Mouse (Mus musculus): Measurements from ENCODE around the gene Eif4g2. TPM values are rescaled to one million over a fixed set of nuclear protein-coding genes. Genes with fewer than 3 reads are reported as not detected.
A peak's percentile ranks its signal among the peaks of the same experiment; 100 is the strongest.

Gene Eif4g2
- polyA plus RNA-seq, 1 experiment from 2014 or later = 833 TPM

DNA sequence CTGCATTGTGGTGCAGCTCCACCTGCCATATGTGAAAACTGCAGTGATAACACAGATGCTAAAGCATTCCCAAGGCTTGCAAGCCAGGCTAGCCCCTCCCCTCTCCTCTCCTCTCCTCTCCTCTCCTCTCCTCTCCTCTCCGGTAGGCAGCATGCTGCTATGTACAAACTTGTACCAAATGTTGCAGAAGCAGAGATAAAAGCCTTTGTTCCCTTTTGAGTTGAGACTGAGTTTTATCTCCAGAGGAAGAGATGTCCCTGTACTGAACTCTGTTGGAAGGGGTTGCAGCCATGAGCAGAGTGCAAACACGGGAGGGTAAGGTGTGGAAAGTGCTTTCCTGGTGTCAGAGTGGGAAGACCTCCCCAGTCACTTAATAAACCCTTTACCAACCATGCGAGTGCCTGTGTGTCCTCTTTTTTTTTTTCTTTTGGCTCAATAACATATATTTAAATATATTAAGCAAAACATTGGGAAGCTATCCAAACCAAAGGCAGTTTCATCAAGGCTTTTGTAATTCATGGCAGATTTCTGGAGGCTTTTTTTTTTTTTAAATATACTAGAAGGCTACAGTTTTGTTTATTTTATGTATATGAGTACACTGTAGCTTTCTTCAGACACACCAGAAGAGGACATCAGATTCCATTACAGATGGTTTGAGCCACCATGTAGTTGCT is 26.7 kb downstream of the Eif4g2 start:
- Histone ChIP-seq H3K27me3 (replicated peaks; ENCODE audit: control insufficient read depth, insufficient read depth, low read length) (no peaks in the 10 kb centered on the region), H3K9me3 (ENCODE audit: control insufficient read depth, low read length) (no peaks in the 10 kb centered on the region), H3K4me3 (ENCODE audit: low read depth, low read length) (no peak overlapping the region), H3K9ac (ENCODE audit: low read length) (no peak overlapping the region), H3K4me2 (ENCODE audit: low read length) (no peak overlapping the region), H3K36me3 (ENCODE audit: control insufficient read depth, insufficient read depth, low read length) (peaks cover 53% of the 10 kb centered on the region), H3K4me1 (replicated peaks; ENCODE audit: control insufficient read depth, insufficient read depth, low read length) (no peaks in the 10 kb centered on the region), H3K27ac (ENCODE audit: low read depth) (no peak overlapping the region)
- 81% methylated on average over 3 of the region's 3 CpGs for WGBS
- ATAC-seq (replicated peaks; ENCODE audit: low FRiP score, low TSS enrichment, low read depth) = no peak
- DNase-seq (ENCODE audit: low spot score) = no peak

- DNase-seq (ENCODE audit: low spot score) (no peak), ATAC-seq (replicated peaks; ENCODE audit: low FRiP score, low TSS enrichment, low read depth) (no peak)
- Histone ChIP-seq H3K9ac (ENCODE audit: low read length) (no peak overlapping the region), H3K4me1 (replicated peaks; ENCODE audit: control insufficient read depth, insufficient read depth, low read length) (no peaks in the 10 kb centered on the region), H3K9me3 (ENCODE audit: control insufficient read depth, low read length) (no peaks in the 10 kb centered on the region), H3K4me2 (ENCODE audit: low read length) (no peak overlapping the region), H3K27me3 (replicated peaks; ENCODE audit: control insufficient read depth, insufficient read depth, low read length) (no peaks in the 10 kb centered on the region), H3K36me3 (ENCODE audit: control insufficient read depth, insufficient read depth, low read length) (peaks cover 60% of the 10 kb centered on the region), H3K27ac (ENCODE audit: low read depth) (no peak overlapping the region), H3K4me3 (ENCODE audit: low read depth, low read length) (no peak overlapping the region)
- 90% methylated on average over 19 of the region's 19 CpGs for WGBS
These were observed 27.6 kb downstream of the Eif4g2 start for GRCm38 (mm10) chr7:111055221-111055620.

GRCm38 (mm10) chr7:111049652-111050421 is 33.0 kb downstream of the Eif4g2 start:
- WGBS = 62% methylated on average over 6 of the region's 6 CpGs
- H3K27me3 ChIP-seq (replicated peaks; ENCODE audit: control insufficient read depth, insufficient read depth, low read length) = no peaks in the 10 kb centered on the region
- H3K4me3 ChIP-seq (ENCODE audit: low read depth, low read length) = no peak overlapping the region
- no peaks in the 10 kb centered on the region for H3K4me1 ChIP-seq (replicated peaks; ENCODE audit: control insufficient read depth, insufficient read depth, low read length)
- H3K27ac ChIP-seq (ENCODE audit: low read depth) = no peak overlapping the region
- peak; percentile 73 for DNase-seq (ENCODE audit: low spot score)
- H3K36me3 ChIP-seq (ENCODE audit: control insufficient read depth, insufficient read depth, low read length) = peaks cover 86% of the 10 kb centered on the region
- no peak overlapping the region for H3K4me2 ChIP-seq (ENCODE audit: low read length)
- no peaks in the 10 kb centered on the region for H3K9me3 ChIP-seq (ENCODE audit: control insufficient read depth, low read length)
- ATAC-seq (replicated peaks; ENCODE audit: low FRiP score, low TSS enrichment, low read depth) = no peak; the same call in 1 of the 2 replicates
- no peak overlapping the region for H3K9ac ChIP-seq (ENCODE audit: low read length)

DNA sequence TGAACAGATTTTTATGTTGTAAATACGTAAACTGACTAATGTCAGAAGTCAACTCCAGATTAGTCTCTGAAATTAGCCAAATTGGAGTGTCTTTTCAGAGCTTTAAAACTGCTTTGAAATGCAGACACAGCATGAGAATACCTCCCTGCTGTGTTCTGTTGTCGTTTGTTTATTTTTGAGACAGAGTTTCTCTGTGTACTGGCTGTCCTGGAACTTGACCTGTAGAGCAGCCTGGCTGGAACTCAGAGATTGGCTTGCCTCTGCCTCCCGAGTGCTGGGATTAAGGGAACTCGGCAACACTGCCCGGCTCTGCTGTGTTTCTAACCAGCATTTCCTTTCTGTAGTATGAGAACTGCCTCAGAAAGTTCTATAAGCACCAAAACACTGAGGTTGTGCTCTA is 33.9 kb downstream of the Eif4g2 start:
- Histone ChIP-seq H3K4me1 (replicated peaks; ENCODE audit: control insufficient read depth, insufficient read depth, low read length) (no peaks in the 10 kb centered on the region), H3K9me3 (ENCODE audit: control insufficient read depth, low read length) (no peaks in the 10 kb centered on the region), H3K9ac (ENCODE audit: low read length) (no peak overlapping the region), H3K36me3 (ENCODE audit: control insufficient read depth, insufficient read depth, low read length) (peaks cover 86% of the 10 kb centered on the region), H3K4me3 (ENCODE audit: low read depth, low read length) (no peak overlapping the region), H3K4me2 (ENCODE audit: low read length) (no peak overlapping the region), H3K27ac (ENCODE audit: low read depth) (no peak overlapping the region), H3K27me3 (replicated peaks; ENCODE audit: control insufficient read depth, insufficient read depth, low read length) (no peaks in the 10 kb centered on the region)
- DNase-seq (ENCODE audit: low spot score) = no peak
- 82% methylated on average over 5 of the region's 5 CpGs for WGBS
- no peak for ATAC-seq (replicated peaks; ENCODE audit: low FRiP score, low TSS enrichment, low read depth)

- DNase-seq (ENCODE audit: low spot score) = no peak
- WGBS = under 1% methylated on average over 29 of the region's 29 CpGs
- H3K4me1 ChIP-seq (replicated peaks; ENCODE audit: control insufficient read depth, insufficient read depth, low read length) = peaks cover 13% of the 10 kb centered on the region
- H3K4me3 ChIP-seq (ENCODE audit: low read depth, low read length) = peak overlapping the region; percentile 87
- peak overlapping the region; percentile 69 for H3K9ac ChIP-seq (ENCODE audit: low read length)
- H3K27ac ChIP-seq (ENCODE audit: low read depth) = peak overlapping the region; percentile 94
- H3K9me3 ChIP-seq (ENCODE audit: control insufficient read depth, low read length) = no peaks in the 10 kb centered on the region
- H3K4me2 ChIP-seq (ENCODE audit: low read length) = peak overlapping the region; percentile 57
- peak; percentile 34; the same call in 1 of the 2 replicates for ATAC-seq (replicated peaks; ENCODE audit: low FRiP score, low TSS enrichment, low read depth)
- no peaks in the 10 kb centered on the region for H3K27me3 ChIP-seq (replicated peaks; ENCODE audit: control insufficient read depth, insufficient read depth, low read length)
- peaks cover 36% of the 10 kb centered on the region for H3K36me3 ChIP-seq (ENCODE audit: control insufficient read depth, insufficient read depth, low read length)
These were observed 53.7 kb downstream of the Eif4g2 start for GRCm38 (mm10) chr7:111029046-111029553.

GRCm38 (mm10) chr7:111028281-111029045 is 54.4 kb downstream of the Eif4g2 start, which contains the start of gene Ctr9:
Ctr9 (plus strand) TSS chr7:111028951.
- WGBS = 6% methylated on average over 45 of the region's 45 CpGs
- no peaks in the 10 kb centered on the region for H3K27me3 ChIP-seq (replicated peaks; ENCODE audit: control insufficient read depth, insufficient read depth, low read length)
- peaks cover 30% of the 10 kb centered on the region for H3K36me3 ChIP-seq (ENCODE audit: control insufficient read depth, insufficient read depth, low read length)
- peak within 1 kb of the TSS; percentile 87 for H3K4me3 ChIP-seq (ENCODE audit: low read depth, low read length)
- peak within 1 kb of the TSS; percentile 94 for H3K27ac ChIP-seq (ENCODE audit: low read depth)
- no peaks in the 10 kb centered on the region for H3K9me3 ChIP-seq (ENCODE audit: control insufficient read depth, low read length)
- DNase-seq (ENCODE audit: low spot score) (peak; percentile 99), ATAC-seq (replicated peaks; ENCODE audit: low FRiP score, low TSS enrichment, low read depth) (peak; percentile 95)
- peak within 1 kb of the TSS; percentile 69 for H3K9ac ChIP-seq (ENCODE audit: low read length)
- peak within 1 kb of the TSS; percentile 57 for H3K4me2 ChIP-seq (ENCODE audit: low read length)
- peaks cover 16% of the 10 kb centered on the region for H3K4me1 ChIP-seq (replicated peaks; ENCODE audit: control insufficient read depth, insufficient read depth, low read length)

- WGBS = 59% methylated on average over 4 of the region's 4 CpGs
- no peaks in the 10 kb centered on the region for H3K9me3 ChIP-seq (ENCODE audit: control insufficient read depth, low read length)
- H3K4me3 ChIP-seq (ENCODE audit: low read depth, low read length) = no peak overlapping the region
- DNase-seq (ENCODE audit: low spot score) = no peak
- H3K9ac ChIP-seq (ENCODE audit: low read length) = no peak overlapping the region
- peaks cover 12% of the 10 kb centered on the region for H3K4me1 ChIP-seq (replicated peaks; ENCODE audit: control insufficient read depth, insufficient read depth, low read length)
- no peak for ATAC-seq (replicated peaks; ENCODE audit: low FRiP score, low TSS enrichment, low read depth)
- H3K27me3 ChIP-seq (replicated peaks; ENCODE audit: control insufficient read depth, insufficient read depth, low read length) = no peaks in the 10 kb centered on the region
- H3K4me2 ChIP-seq (ENCODE audit: low read length) = no peak overlapping the region
- no peaks in the 10 kb centered on the region for H3K36me3 ChIP-seq (ENCODE audit: control insufficient read depth, insufficient read depth, low read length)
- no peak overlapping the region for H3K27ac ChIP-seq (ENCODE audit: low read depth)
These were observed 57.9 kb downstream of the Eif4g2 start for GRCm38 (mm10) chr7:111024912-111025311.

GRCm38 (mm10) chr7:111024068-111024594 is 58.7 kb downstream of the Eif4g2 start:
- no peak overlapping the region for H3K4me2 ChIP-seq (ENCODE audit: low read length)
- peak overlapping the region; percentile 34; the same call in 1 of the 2 replicates for H3K27ac ChIP-seq (ENCODE audit: low read depth)
- H3K4me3 ChIP-seq (ENCODE audit: low read depth, low read length) = no peak overlapping the region
- no peaks in the 10 kb centered on the region for H3K36me3 ChIP-seq (ENCODE audit: control insufficient read depth, insufficient read depth, low read length)
- H3K27me3 ChIP-seq (replicated peaks; ENCODE audit: control insufficient read depth, insufficient read depth, low read length) = no peaks in the 10 kb centered on the region
- H3K9ac ChIP-seq (ENCODE audit: low read length) = no peak overlapping the region
- WGBS = 32% methylated on average over 8 of the region's 8 CpGs
- H3K9me3 ChIP-seq (ENCODE audit: control insufficient read depth, low read length) = no peaks in the 10 kb centered on the region
- ATAC-seq (replicated peaks; ENCODE audit: low FRiP score, low TSS enrichment, low read depth) (no peak), DNase-seq (ENCODE audit: low spot score) (peak; percentile 63)
- H3K4me1 ChIP-seq (replicated peaks; ENCODE audit: control insufficient read depth, insufficient read depth, low read length) = peaks cover 7% of the 10 kb centered on the region

All from intestine, embryonic 14.5 days (tissue).